Mouse (Mus musculus): ENCODE data around the gene Zfp36l1.

Gene Zfp36l1

GRCm38 (mm10) chr12:80070534-80071287 is 42.1 kb downstream of the Zfp36l1 start:
- ChIA-PET CTCF (no interaction called here), POLR2A (interaction anchor here in 1 of 4 experiments (0.7 kb wide), 1 partner anchor 13 kb away, joined by 3 read pairs; no protein-coding TSS in a partner anchor)

GRCm38 (mm10) chr12:80069040-80069439 is 43.8 kb downstream of the Zfp36l1 start:
- ChIA-PET POLR2A (interaction anchor here in 3 of 4 experiments (0.7 to 1.3 kb wide), 4 partner anchors 9 to 113 kb away, joined by 3 to 7 read pairs (median 4); no protein-coding TSS in a partner anchor), CTCF (interaction anchor here in 1 of 4 experiments (1.0 kb wide), 1 partner anchor 140 kb away, joined by 3 read pairs; no protein-coding TSS in a partner anchor)

- CTCF ChIA-PET: no interaction called here
- POLR2A ChIA-PET: no interaction called here
Observed at GRCm38 (mm10) chr12:80068016-80068415, 44.8 kb downstream of the Zfp36l1 start.

- POLR2A ChIA-PET: interaction anchor here in 2 of 4 experiments (1.1 to 2.2 kb wide), 4 partner anchors 8 to 48 kb away, joined by 3 to 5 read pairs (median 4); partner anchors contain the start of gene Zfp36l1 (in 1 of the 2)
- CTCF ChIA-PET: no interaction called here
Observed at GRCm38 (mm10) chr12:80065049-80065448, 47.8 kb downstream of the Zfp36l1 start.

GRCm38 (mm10) chr12:80064306-80064705 is 48.5 kb downstream of the Zfp36l1 start:
- POLR2A ChIA-PET: interaction anchor here in 2 of 4 experiments (1.1 to 2.2 kb wide), 3 partner anchors 11 to 49 kb away, joined by 3 to 5 read pairs (median 4); partner anchors contain the start of gene Zfp36l1 (in 1 of the 2)
- CTCF ChIA-PET: no interaction called here

GRCm38 (mm10) chr12:80063402-80064150 is 49.2 kb downstream of the Zfp36l1 start:
- ChIA-PET CTCF (no interaction called here), POLR2A (interaction anchor here in 2 of 4 experiments (1.1 to 2.1 kb wide), 4 partner anchors 12 to 49 kb away, joined by 3 to 10 read pairs (median 4); partner anchors contain the start of gene Zfp36l1 (in 2 of the 2))

GRCm38 (mm10) chr12:80062410-80063401 is 50.1 kb downstream of the Zfp36l1 start:
- CTCF ChIA-PET: interaction anchor here in 2 of 4 experiments (0.5 to 1.0 kb wide), 4 partner anchors 33 to 341 kb away, joined by 3 to 4 read pairs (median 3); no protein-coding TSS in a partner anchor
- POLR2A ChIA-PET: interaction anchor here in 3 of 4 experiments (0.6 to 2.3 kb wide), 10 partner anchors 20 to 52 kb away, joined by 3 to 10 read pairs (median 4); partner anchors contain the start of gene Zfp36l1 (in 2 of the 3)

GRCm38 (mm10) chr12:80061810-80062209 is 51.0 kb downstream of the Zfp36l1 start:
- POLR2A ChIA-PET: interaction anchor here in 2 of 4 experiments (0.7 to 2.3 kb wide), 10 partner anchors 14 to 262 kb away, joined by 3 to 10 read pairs (median 4); partner anchors contain the start of gene Zfp36l1 (in 2 of the 2)

GRCm38 (mm10) chr12:80060809-80061208 is 52.0 kb downstream of the Zfp36l1 start:
- ChIA-PET CTCF (interaction anchor here in 1 of 4 experiments (0.6 kb wide), 1 partner anchor 334 kb away, joined by 3 read pairs; no protein-coding TSS in a partner anchor), POLR2A (interaction anchor here in 3 of 4 experiments (0.6 to 2.7 kb wide), 14 partner anchors 9 to 91 kb away, joined by 3 to 17 read pairs (median 5); partner anchors contain the start of gene Zfp36l1 (in 3 of the 3))

More at GRCm38 (mm10) chr12:80061810-80062209, 51.0 kb downstream of the Zfp36l1 start:
- CTCF ChIA-PET: interaction anchor here in 1 of 4 experiments (0.5 kb wide), 1 partner anchor 34 kb away, joined by 3 read pairs; no protein-coding TSS in a partner anchor

- ChIA-PET POLR2A (interaction anchor here in 3 of 4 experiments (0.6 to 2.7 kb wide), 15 partner anchors 9 to 169 kb away, joined by 3 to 17 read pairs (median 5); partner anchors contain the start of gene Zfp36l1 (in 3 of the 3)), CTCF (interaction anchor here in 1 of 4 experiments (0.7 kb wide), 1 partner anchor 1177 kb away, joined by 3 read pairs; no protein-coding TSS in a partner anchor)
Observed at GRCm38 (mm10) chr12:80060338-80060737, 52.5 kb downstream of the Zfp36l1 start.

GRCm38 (mm10) chr12:80059773-80060328 is 53.0 kb downstream of the Zfp36l1 start:
- ChIA-PET CTCF (interaction anchor here in 1 of 4 experiments (0.7 kb wide), 1 partner anchor 1177 kb away, joined by 3 read pairs; no protein-coding TSS in a partner anchor), POLR2A (interaction anchor here in 3 of 4 experiments (0.6 to 2.7 kb wide), 12 partner anchors 10 to 169 kb away, joined by 3 to 17 read pairs (median 6); partner anchors contain the start of gene Zfp36l1 (in 2 of the 3))

Measured in embryonic stem cell, embryonic (primary cell).